Mouse (Mus musculus) intestine, postnatal 0 days (tissue): ENCODE measurements around the gene Igsf21. TPM values are rescaled to one million over a fixed set of nuclear protein-coding genes. Genes with fewer than 3 reads are reported as not detected.

Source experiments
- ATAC-seq: fragments of 200-750 bp; cut with Nextera tagmentation; 2 replicates; pipeline ENCODE4 v1.8.0; 2017; ENCODE audit warnings: mild to moderate bottlenecking, moderate TSS enrichment, moderate library complexity
- H3K27ac ChIP-seq: fragments of 300-500 bp; sonication (generic); 2 replicates; pipeline ENCODE4 v1.5.1; 2014; ENCODE audit warnings: mild to moderate bottlenecking, low read depth, low read length, moderate library complexity
- H3K27me3 ChIP-seq: fragments of 300-500 bp; sonication (generic); replicated peaks from 2 replicates; pipeline ENCODE4 v1.6.1; 2014; ENCODE audit warnings: low read length, mixed read lengths; ENCODE audit not compliant: control insufficient read depth, insufficient read depth
- H3K36me3 ChIP-seq: fragments of 300-500 bp; sonication (generic); 2 replicates; pipeline ENCODE4 v1.6.1; 2014; ENCODE audit warnings: mild to moderate bottlenecking, moderate library complexity; ENCODE audit not compliant: control insufficient read depth, insufficient read depth
- H3K4me1 ChIP-seq: fragments of 300-500 bp; sonication (generic); replicated peaks from 2 replicates; pipeline ENCODE4 v1.6.1; 2014; ENCODE audit warnings: antibody characterized with exemption, low read length, mixed read lengths; ENCODE audit not compliant: control insufficient read depth, insufficient read depth
- H3K4me2 ChIP-seq: fragments of 300-500 bp; sonication (generic); replicated peaks from 2 replicates; pipeline ENCODE4 v1.6.1; 2014; ENCODE audit warnings: low read depth, mild to moderate bottlenecking, moderate library complexity
- H3K4me3 ChIP-seq: fragments of 300-500 bp; sonication (generic); 2 replicates; pipeline ENCODE4 v1.5.1; 2014; ENCODE audit warnings: low read depth, low read length
- H3K9ac ChIP-seq: fragments of 300-500 bp; sonication (generic); 2 replicates; pipeline ENCODE4 v1.6.1; 2014; ENCODE audit warnings: mild to moderate bottlenecking, low read depth, low read length
- H3K9me3 ChIP-seq: fragments of 300-500 bp; sonication (generic); 2 replicates; pipeline ENCODE4 v1.6.1; 2016; ENCODE audit warnings: mixed run types; ENCODE audit not compliant: control insufficient read depth
- CTCF ChIP-seq: sonication (generic); IDR thresholded peaks from 2 replicates; pipeline ENCODE4 v1.5.1; 2016; ENCODE audit warnings: low read depth, mild to moderate bottlenecking, control low read depth, antibody characterized with exemption, moderate library complexity
- WGBS: fragments of 180-500 bp; shearing (Covaris S2); extraction: QIAGEN DNeasy Blood & Tissue Kit; methylation state at CpG from one replicate; pipeline ENCODE4 v1.1.7; 2014; 5-methylcytosine and 5-hydroxymethylcytosine counted together
- polyA plus RNA-seq: library from polyadenylated mRNA; unstranded; fragments of >200 nt; fragmentation: Nextera tagmentation; extraction: Ambion mirVana; gene quantifications from 2 replicates; pipeline ENCODE4 v1.2.1, GENCODE M21; 2015

Igsf21 gene
- polyA plus RNA-seq, 1 experiment from 2014 or later = 0.93 TPM

- Histone ChIP-seq H3K27me3 (no peaks in the 10 kb centered on the region), H3K27ac (no peak overlapping the region), H3K9me3 (no peaks in the 10 kb centered on the region), H3K4me3 (no peak overlapping the region), H3K36me3 (no peaks in the 10 kb centered on the region), H3K4me2 (no peak overlapping the region), H3K9ac (no peak overlapping the region), H3K4me1 (no peaks in the 10 kb centered on the region)
- TF ChIP-seq CTCF = no peak
- 73% methylated on average over 3 of the region's 3 CpGs for WGBS
- no peak for ATAC-seq
Observed at GRCm38 (mm10) chr4:140091693-140092092, 154.9 kb downstream of the Igsf21 start.

GRCm38 (mm10) chr4:140089676-140090075 is 156.9 kb downstream of the Igsf21 start:
- Histone ChIP-seq H3K4me3 (no peak overlapping the region), H3K9me3 (no peaks in the 10 kb centered on the region), H3K4me1 (no peaks in the 10 kb centered on the region), H3K4me2 (no peak overlapping the region), H3K27ac (no peak overlapping the region), H3K27me3 (no peaks in the 10 kb centered on the region), H3K9ac (no peak overlapping the region), H3K36me3 (no peaks in the 10 kb centered on the region)
- 87% methylated on average over 4 of the region's 4 CpGs for WGBS
- TF ChIP-seq CTCF = no peak
- ATAC-seq = no peak

GRCm38 (mm10) chr4:140088711-140089440 is 157.7 kb downstream of the Igsf21 start:
- Histone ChIP-seq H3K27me3 (no peaks in the 10 kb centered on the region), H3K9me3 (no peaks in the 10 kb centered on the region), H3K4me1 (no peaks in the 10 kb centered on the region), H3K27ac (no peak overlapping the region), H3K9ac (no peak overlapping the region), H3K4me2 (no peak overlapping the region), H3K36me3 (no peaks in the 10 kb centered on the region), H3K4me3 (no peak overlapping the region)
- TF ChIP-seq CTCF = peak; percentile 31
- WGBS = 77% methylated on average over 12 of the region's 12 CpGs
- ATAC-seq = no peak

DNA sequence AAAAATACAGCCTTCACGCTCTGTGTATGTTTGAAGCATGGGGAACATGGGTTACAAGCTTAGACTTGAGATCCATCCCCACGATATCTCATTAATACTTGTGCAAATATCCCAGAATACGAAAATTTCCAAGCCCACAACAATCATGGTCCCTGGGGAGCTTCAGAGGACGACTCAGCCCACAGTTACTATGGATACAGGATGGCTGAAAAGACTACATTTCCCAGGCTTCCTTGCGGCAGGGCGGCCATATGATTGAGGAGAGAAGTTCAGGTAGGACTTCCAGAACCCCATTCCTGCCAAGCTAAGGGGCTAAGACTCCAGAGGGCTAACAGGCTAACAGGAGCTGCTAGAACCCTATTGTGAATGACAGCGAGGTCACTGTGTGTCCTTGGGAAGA is 160.4 kb downstream of the Igsf21 start:
- TF ChIP-seq CTCF = no peak
- H3K4me2 ChIP-seq = no peak overlapping the region
- H3K36me3 ChIP-seq = no peaks in the 10 kb centered on the region
- WGBS = 59% methylated on average over 7 of the region's 7 CpGs
- H3K4me1 ChIP-seq = no peaks in the 10 kb centered on the region
- no peak overlapping the region for H3K4me3 ChIP-seq
- H3K27me3 ChIP-seq = no peaks in the 10 kb centered on the region
- H3K9me3 ChIP-seq = no peaks in the 10 kb centered on the region
- no peak for ATAC-seq
- no peak overlapping the region for H3K9ac ChIP-seq
- no peak overlapping the region for H3K27ac ChIP-seq

- no peak overlapping the region for H3K27ac ChIP-seq
- 54% methylated on average over 11 of the region's 11 CpGs for WGBS
Observed at GRCm38 (mm10) chr4:140084521-140085011, 162.0 kb downstream of the Igsf21 start.

DNA sequence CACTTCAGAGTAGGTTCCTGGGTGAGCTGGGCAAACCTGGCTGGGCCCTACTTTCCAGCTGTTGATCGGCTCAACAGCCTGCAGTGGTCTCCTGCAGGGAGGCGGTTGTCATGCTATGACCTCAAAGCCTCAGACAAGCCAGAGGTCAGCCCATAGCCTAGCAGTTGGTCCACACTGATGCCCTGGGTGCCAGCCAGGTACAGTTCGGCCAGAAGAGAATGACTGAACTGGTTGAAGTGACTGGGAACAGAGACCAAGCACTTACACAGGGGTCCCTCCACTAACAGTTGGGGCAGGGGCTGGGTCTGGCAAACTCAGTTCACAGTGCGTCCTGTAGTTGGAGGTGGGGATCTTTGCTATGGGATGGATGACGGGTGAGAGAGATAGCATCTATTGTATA is 162.5 kb downstream of the Igsf21 start:
- ATAC-seq = no peak
- 83% methylated on average over 5 of the region's 5 CpGs for WGBS
- Histone ChIP-seq H3K4me1 (no peaks in the 10 kb centered on the region), H3K4me3 (no peak overlapping the region), H3K9me3 (no peaks in the 10 kb centered on the region), H3K27ac (no peak overlapping the region), H3K4me2 (no peak overlapping the region), H3K27me3 (no peaks in the 10 kb centered on the region), H3K9ac (no peak overlapping the region), H3K36me3 (no peaks in the 10 kb centered on the region)
- no peak for TF ChIP-seq CTCF

More at GRCm38 (mm10) chr4:140084521-140085011, 162.0 kb downstream of the Igsf21 start:
- Histone ChIP-seq H3K9me3 (no peaks in the 10 kb centered on the region), H3K27me3 (no peaks in the 10 kb centered on the region), H3K36me3 (no peaks in the 10 kb centered on the region), H3K4me3 (no peak overlapping the region), H3K9ac (no peak overlapping the region), H3K4me2 (no peak overlapping the region), H3K4me1 (no peaks in the 10 kb centered on the region)
- TF ChIP-seq CTCF = no peak
- no peak for ATAC-seq
